Mouse (Mus musculus) liver (tissue): ENCODE results near the gene Triap1.
A peak's percentile ranks its signal among the peaks of the same experiment; 100 is the strongest.
"Not testable (repeated sequence)": the region's sequence is repeated elsewhere in the genome, so short reads cannot be mapped to it uniquely, and the experiment has no call there.

Source experiments
- DNase-seq: peaks from one replicate; pipeline ENCODE4 v3.0.0-alpha.2; 2020; ENCODE audit warnings: mixed read lengths

The Triap1 gene

DNA sequence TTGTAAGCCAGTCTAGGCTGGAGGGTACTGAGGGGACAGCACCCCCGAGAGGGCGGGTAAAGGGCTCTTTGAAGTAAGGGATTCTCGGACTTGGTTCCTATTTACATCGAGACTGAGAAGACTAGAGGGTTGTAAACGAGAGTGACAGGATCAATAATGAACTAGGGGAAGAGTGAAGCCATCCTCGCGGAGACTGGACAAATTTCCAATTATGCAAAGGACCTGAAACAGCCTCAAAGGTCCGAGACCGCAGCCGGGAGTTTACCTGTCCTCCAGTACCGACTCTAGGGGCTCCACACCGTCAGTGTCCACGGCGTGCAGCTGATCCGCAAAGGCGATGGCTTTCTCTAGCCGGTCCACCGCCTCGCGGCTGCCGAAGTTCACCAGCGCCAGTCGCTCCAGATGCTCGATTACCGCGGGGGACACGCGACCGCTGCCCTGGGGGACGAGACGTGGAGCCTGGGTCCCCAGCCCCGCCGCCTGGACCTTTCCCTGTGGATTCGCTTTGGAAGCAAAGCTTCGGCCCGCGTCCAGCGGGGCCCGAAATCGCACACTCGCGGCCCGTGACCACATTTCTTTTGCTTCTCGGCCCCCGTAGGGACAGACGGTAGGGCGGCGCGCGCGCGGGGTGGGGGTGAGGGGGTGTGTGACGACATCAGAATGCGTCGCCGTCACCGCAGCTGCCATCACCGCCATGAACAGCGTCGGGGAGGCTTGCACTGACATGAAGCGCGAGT is at the start of gene Triap1, which contains the start of gene Gatc:
Gene Triap1 (plus strand): TSS at position 649 of the 737 bp plus-strand sequence.
Gene Gatc (minus strand): TSS at position 602 of the 737 bp plus-strand sequence.
- peak; percentile 91 for DNase-seq

DNA sequence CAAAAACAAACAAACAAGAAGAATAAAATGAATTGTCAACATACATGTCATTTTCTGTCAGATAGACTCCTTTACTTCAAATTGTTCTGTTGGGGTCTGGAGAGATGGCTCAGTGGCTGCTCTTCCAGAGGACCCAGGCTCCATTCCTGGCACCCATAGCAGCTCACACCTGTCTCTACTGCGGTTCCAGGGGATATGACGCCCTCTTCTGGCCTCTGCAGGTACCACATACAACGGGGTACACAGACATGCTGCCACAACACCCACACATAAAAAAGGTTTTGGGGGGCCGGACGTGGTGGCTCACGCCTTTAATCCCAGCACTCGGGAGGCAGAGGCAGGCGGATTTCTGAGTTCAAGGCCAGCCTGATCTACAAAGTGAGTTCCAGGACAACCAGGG is 46.9 kb upstream of the Triap1 start:
- DNase-seq, result peak; percentile 38

DNA sequence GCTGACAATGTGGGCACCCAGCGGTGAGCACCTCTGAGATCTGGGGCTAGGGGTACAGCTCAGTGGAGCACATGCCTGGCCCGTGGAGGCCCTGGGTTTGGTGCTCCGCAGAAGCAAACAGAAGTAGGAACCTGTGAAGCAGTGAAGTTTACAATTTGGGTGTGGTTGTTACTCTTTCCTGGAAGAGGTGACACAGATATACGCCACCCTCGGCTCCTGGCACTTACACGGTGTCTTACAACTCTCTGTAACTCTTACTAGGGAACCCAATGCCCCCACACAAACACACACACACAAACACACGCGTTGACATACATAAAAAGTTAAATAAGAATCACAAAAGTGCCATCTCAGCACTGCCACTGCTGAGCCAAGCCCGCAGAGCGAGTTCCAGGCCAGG is 44.7 kb upstream of the Triap1 start:
- DNase-seq, result peak; percentile 60

DNA sequence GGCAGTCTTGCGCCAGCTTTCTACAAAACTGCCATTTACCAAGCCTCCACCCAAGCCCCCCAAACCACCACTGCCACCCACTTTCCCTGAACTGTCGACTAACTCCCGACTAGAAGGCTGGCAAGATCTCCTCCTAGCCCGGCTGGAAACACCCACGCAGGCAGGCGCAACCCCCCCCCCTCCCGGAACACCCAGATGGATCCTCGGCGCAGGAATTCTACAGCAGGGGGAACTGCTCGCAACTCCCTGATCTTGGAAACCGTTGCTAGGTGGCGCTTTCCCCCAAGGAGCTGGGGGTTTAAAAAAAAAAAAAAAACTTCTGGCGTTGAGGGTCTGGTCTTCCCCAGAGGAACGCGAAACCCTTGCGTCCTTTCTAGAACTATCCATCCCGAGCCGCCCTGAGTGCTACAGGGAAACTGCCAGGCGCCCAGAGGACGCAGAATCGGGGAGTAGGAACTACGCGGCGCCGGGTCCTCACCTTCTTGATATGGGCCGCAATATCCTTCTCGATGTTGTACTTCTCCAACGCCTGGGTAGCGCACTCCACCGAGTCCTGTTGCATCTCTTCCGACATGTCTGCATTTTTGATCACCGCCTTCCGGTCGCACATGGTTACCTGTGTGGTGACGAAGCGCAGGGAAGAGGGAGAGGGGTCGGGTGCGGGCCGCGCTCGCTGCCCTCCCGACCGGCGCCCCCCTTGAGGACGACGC is 40.8 kb upstream of the Triap1 start:
- peak; percentile 68 for DNase-seq

DNA sequence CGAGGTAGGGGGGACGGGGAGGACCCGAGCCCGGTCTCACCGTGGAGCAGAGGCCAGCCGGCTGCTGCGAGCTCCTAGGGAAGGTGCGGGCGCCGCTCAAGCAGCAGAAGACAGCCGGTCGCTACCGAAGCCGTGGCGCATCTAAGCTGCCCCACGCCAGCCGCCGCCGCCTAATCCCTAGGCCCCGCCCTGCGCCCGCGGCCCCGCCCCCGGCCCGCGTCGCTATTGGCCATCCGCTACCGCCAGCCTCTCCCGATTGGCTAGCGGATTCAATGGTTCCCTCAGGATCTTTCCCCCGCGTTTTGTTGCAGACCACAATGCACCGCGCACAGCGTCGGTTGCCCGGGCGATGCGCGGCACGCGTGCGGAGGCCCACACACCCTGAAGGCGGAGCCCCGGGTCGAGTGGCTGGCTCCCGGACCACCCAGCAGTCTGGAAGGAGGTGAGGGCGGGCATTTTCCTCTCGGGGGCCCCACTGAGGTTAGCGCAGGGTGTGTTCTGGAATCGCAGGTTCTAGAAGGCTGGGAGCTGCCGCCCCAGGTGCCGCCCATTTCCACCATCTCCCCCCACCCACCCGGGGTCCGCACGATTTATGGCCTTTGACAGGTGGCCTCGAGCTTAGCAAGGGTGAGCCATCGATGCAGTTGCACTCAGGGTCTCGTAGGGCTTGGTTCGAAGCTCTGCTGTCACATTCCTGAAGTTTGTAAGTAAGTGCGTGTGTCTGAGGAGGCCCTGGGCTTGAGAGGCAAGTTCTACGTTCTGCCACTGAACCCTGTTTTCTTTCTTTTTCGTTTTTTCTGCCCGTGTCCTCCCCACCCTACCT is 40.0 kb upstream of the Triap1 start, which contains the start of gene Dynll1:
Gene Dynll1 (minus strand): TSS at position 208 of the 823 bp plus-strand sequence.
- peak; percentile 99 for DNase-seq

DNA sequence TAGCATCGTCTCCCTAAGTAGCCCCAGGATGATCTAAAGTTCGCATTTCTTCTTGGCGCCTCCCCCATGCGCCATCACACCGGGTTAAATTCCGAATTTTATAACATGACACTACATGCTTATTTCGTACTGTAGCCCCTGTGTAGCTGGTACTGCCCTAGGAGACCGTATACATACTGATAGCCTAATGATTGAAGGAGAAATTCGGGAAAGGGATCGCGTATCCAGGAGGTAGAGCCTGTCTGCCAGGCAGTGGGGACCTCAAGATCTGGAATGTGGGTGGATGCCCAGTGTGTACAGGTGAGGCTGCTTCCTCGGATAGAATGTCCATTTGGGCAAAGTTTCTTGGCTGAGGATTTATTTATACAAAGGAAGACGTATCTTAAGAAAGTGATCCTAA is 39.4 kb upstream of the Triap1 start:
- DNase-seq, result no peak

DNA sequence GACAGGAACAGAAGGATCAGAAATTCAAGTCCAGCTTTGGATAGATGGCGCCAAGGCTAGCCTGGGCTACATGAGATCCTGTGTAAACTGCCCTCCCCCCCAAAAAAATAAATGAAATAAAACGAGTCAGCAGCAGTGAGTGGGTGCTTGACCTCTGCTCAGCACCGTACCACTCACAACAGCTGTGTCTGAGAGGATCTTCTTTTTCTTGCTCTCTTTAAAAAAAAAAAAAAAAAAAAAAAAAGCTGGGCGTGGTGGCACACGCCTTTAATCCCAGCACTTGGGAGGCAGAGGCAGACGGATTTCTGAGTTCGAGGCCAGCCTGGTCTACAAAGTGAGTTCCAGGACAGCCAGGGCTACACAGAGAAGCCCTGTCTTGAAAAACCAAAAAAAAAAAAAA is 38.8 kb upstream of the Triap1 start:
- not testable (repeated sequence) for DNase-seq

DNA sequence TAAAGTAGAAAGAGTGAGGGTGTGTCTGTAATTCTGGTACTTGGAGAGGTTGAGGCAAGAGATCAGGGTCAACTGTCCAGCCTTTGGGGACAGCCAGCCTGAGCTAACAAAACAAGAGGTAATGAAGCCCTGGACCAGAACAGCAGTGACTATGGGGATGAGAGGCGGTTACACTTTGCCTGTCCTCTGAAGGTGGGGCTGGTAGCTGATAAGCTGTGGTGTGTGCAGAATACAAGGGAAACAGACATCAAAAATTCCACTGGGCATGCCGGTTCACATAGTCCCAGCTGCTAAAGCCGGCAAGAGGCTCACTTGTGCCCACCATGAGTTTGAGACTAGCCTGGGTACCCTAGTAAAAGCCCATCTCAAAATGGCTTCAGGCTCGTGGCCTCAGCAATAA is 28.7 kb upstream of the Triap1 start:
- DNase-seq, result peak; percentile 55

DNA sequence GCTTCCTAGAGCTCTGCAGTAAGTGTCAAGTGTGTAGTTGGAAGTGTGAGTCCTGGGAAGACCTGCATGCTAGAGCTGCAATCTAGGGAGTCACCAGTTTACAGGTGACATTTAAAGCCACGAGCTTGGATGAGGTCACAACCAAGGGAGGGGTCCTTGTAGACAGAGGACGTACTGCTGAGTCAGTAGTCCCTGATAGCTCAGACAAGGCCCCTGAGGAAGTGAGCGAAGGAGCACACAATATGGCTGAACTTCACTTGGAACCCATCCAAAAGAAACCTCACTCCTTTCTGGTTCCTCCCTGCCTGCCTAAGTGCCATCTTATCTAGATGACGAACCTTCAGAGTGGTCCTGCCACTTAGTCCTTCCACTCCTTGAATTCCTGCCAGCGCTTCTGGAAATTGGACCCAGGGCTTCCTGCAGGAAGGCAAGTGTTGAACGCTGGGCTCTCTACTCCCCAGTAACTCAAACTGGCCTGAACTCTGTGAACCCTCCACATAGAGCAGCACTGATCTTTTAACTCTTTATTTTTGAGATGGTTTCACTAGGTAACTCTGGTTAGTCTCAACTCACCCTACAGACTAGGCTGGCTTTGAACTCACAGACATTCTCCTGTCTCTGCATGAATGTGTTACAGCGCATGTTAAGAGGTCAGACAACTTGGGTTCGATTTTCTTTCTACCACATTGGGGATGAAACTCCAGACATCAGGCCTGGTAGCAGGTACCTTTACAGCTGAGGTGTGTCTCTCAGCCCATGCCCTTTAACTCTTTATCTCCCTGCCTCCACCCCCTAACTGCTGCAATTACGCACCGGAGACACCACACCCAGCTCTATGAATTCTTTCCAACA is 28.0 kb upstream of the Triap1 start:
- DNase-seq, result peak; percentile 46

DNA sequence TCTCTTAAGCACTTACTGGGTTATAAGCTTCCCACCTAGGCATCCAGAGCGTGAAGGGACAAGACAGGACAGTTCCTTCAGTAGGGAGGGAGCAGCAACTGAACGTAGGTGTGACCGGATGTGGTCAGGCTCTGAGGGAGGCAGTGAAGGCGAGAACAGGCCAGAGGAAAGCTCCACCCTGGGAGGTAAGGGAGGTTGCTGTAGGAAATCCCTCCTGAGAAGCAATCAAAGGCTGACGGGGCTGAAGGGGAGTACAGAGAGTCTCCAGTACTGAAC is 27.4 kb upstream of the Triap1 start:
- DNase-seq, result peak; percentile 29

DNA sequence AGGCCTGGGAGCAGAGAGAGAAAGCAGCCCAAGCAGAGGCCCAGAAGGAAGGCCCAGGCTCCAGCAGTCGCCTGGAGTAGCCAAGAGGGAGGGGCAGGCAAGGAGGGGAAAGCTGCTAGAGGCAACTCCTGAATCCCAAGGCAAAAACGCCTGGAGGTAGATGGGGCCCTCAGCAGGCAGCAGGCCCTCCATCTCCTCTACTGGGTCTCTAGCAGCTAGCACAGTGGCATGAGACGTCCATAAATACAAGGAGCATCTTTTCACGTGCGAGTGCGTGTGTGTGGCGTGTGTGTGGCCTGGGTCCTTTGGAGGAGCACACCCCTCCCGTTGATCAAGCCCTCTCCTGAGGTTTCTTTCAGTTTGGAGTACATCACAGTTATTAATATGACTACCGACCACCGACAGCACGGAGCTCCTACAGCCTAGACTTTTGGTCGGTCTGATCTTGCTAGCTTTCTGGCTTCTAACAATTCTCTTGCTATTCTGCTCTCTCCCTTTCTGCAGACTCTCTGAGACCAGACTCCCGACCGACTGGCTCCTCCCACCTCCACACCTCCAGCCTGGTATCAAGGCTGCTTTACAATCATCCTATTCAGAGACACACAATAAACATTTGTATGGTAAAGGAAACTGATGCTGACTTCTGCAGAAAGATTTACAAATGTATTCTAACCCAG is 23.9 kb upstream of the Triap1 start:
- DNase-seq, result no peak

DNA sequence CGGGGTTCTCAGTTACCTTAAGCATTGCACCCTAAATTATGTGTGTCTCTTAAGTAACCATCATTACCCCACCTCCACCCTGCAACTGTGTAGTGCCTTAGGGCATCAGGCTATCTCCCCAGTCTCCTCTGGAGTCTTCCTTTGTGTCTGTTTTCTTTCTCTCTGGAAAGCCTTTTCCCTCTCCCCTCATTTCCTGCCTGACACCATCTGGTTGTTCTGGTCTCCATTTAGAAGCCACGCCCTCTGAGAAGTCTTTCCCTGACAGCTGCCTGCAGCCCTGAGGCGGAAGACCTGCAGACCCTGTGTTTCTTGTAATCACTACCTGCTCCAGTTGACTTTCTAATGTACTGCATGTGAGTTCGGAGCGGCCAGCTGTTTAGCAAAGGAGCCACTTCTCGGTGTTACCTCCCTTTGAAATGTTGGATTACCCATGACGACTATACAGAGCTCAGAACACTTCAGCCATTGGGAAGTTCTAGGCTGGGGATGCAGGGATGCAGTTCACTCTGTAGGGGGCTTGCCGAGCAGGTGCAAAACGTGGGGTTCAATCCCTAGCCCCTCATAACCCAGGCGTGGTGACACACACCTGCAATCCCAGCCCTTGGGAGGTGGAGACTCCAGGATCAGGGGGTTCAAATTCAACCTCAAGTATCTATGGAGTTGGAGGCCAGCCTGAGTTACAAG is 23.2 kb upstream of the Triap1 start:
- DNase-seq, result peak; percentile 28

DNA sequence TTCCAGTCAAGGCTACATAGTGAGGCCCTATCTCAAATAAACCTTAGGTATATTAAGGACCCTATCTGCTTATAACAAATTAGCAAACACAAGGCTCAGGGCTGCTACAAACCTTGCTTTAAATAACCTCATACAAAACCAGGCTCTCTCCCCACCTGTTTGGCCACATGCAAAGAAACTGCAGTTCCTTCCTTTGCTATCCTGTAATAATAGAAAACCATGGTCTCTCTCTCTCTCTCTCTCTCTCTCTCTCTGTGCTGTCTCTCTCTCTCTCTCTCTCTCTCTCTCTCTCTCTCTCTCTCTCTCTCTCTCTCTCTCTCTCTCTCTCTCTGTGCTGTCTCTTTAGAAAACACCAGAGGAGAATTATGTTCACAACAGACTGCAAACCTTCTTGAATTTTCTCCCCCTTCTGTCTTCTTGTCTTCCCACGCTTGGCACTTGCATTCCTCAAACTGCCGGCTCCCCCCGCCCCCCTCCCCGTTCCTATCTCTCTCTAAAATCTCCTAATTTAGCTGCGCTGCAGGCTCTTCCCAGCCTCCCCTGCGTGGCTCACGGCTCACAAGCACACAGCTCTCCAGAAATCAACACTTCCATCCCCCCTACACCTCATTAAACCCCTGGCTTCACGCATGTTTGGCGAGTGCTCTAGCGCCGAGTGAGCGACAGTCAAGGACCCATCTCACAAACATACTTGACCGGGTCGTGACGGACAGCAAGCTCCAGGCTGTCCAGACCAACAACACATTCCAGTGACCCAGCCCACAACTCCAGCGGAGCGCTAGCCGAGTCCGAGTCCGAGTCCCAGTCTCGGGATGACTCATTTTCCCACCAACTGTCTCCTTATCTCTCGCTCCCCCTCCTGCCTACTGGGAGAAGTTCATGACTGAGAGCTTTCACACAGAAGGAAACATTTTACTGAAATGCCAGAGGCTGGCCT is 21.8 kb upstream of the Triap1 start:
- peak; percentile 75 for DNase-seq

DNA sequence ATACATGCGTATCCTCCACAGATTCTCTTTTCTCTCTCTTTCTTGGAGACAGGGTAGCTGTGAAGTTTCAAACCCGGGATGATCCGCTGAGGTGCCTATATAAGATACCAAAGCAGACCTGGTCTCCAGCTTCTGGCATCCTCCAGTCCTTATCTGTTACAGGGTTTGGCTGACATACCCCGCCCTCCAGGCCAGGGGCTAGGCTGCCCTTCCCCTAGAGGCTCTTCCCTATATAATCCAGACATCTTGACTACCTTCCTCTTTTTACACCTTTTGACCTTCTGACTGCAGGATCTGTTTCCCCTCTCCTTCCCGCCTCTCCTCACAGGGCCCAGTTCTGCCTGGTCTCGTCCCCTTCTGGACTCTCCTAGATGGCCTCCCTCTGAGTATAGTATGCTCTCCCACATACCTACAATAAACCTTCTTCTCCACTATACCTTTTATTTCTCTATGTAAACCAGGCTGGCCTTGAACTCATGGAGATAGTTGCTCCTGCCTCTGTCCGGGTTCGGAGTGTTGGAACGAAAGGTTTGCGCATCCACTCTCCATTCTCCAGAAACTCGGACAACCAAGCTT is 14.7 kb upstream of the Triap1 start:
- DNase-seq, result peak; percentile 85

DNA sequence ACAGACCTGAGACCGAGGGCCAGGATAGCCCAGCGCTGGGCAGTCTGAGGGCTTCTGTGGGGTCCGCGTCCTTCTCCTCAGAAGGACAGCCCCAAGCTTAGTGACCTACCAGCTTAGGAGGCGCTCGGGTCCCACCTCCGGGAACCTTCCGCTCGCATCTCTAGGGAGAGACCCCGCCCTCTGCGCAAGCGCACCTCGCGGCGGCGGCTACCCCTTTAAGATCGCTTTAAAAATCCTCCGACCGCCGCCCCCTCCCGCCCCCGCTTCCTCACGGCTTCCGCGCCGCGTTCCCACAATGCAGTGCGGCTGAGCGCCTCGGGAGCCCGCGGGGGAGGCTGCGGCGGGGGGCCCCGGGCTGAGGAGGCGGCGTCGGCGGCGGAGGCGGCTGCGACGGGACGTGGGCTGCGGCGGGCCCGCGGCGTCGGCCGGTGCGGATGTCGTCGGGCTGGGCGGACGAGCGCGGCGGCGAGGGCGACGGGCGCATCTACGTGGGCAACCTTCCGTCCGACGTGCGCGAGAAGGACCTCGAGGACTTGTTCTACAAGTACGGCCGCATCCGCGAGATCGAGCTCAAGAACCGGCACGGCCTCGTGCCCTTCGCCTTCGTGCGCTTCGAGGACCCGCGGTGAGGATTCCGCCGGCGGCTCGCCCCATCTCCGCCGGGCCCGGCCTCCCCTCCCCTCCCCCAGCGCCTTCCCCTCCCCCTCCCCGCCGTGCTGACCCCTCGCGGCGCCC is 14.0 kb upstream of the Triap1 start, which contains the start of gene Srsf9:
Gene Srsf9 (plus strand): TSS at position 303 of the 735 bp plus-strand sequence.
- DNase-seq, result peak; percentile 97

DNA sequence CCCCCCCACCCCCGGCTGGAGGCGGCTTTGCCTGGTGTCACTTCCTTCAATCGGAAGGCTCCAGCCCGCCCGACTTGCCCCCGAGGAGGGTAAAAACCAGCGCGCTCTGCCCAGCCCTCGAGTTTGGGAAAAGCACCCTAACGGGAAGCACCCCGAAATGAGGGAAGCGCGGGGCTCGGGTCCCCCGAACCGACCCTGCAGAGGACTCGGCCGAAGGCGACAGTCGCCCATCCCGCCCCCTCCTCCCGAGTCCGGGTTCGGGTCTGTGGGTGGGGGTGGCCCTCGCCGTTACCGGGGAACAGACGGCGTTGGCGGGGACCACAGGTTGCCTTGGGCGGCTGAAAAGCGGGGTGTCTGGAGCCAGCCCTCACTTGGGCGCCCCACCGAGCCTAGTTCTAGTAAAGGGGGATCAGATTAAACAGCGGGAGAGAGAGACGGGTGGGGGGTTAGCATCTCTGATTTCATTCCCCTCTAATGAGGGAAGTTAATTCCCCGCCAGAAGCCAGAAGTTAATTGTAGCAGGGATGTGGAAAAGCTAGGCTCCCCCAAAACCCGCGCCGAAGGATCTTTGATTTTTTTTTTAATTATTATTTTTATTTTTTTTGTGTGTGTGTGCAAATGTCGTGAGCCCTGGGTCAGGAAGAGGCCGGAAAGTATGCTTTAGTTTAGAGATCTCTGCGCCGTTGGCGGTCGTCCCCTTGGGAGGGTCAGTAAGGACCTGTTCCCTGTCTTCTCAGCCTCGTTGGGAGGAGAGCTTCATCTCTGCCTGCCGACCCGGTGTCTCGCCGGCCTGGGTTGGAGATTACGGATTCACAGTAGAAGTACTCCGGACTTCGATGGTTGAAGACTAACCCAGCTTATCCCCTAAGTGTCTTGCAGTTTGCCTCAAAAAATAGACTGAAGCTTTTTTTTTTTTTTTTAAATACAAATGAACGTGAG is 13.1 kb upstream of the Triap1 start:
- DNase-seq, result peak; percentile 63

DNA sequence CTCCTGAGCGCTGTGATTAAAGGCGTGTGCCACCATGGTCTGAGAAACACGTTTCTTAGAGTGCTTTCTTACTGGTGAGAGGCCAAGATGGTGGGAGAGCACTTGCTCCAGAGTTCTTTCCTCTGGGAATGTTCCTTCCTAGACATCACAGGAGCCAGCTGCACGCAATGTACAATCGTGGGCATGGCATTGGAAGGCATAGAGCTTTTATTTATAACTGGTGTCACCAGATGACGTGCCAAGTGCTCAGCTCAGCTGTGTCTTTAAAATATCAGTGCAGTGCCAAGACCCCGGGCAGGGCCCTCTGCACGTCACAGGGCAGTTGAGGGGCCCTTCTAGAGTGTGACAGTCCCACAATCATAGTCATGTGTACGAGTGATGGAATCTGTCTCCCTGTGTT is 10.1 kb upstream of the Triap1 start:
- DNase-seq, result no peak

DNA sequence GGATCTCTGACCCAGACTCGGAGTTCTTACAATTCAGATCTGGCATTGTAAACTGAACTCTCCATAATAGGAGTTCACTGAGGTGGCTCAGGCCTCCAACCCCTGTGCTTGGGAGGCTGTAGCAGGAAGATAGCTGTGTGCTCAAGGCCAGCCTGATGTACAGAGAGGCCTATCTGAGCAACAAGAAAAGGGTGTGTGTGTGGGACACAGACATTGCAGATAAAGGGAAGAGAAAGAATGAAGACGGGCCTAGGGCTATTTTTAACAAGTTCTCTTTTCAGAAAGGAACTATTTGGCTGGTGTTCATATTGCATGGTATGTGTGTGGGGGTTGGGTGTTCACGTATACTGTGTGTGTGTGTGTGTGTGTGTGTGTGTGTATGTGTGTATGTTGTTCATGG is 7.4 kb upstream of the Triap1 start:
- peak; percentile 79 for DNase-seq
